Mouse (Mus musculus) spleen, adult 10 weeks (tissue): Measurements from ENCODE around the gene Ubox5. TPM values are rescaled to one million over a fixed set of nuclear protein-coding genes. Genes with fewer than 3 reads are reported as not detected.

Source experiments
- polyA plus RNA-seq: library from polyadenylated mRNA; stranded (reverse); fragments of 350-450 nt; fragmentation: Illumina TruSeq; extraction: RNeasy Lipid Tissue Mini Kit (QIAGEN cat#74804); gene quantifications from one replicate; pipeline ENCODE4 v1.2.3, GENCODE M21; 2015; ENCODE audit warnings: low replicate concordance; ENCODE audit not compliant: insufficient read depth

The Ubox5 gene
- 4.7 TPM for polyA plus RNA-seq

GRCm38 (mm10) chr2:130629839-130630203 lies at the start of gene Ubox5, which contains the start of gene Fastkd5:
Gene Ubox5, minus strand, starts transcription at chr2:130630038.
Gene Fastkd5, minus strand, starts transcription at chr2:130630027.

GRCm38 (mm10) chr2:130667559-130667958 lies 37.7 kb upstream of the Ubox5 start, which contains the start of gene Itpa:
Gene Itpa, plus strand, starts transcription at chr2:130667610.

GRCm38 (mm10) chr2:130664102-130664701 lies 34.4 kb upstream of the Ubox5 start, which contains the start of gene Ddrgk1:
Gene Ddrgk1, minus strand, starts transcription at chr2:130664659.

GRCm38 (mm10) chr2:130642684-130643369 lies 13.0 kb upstream of the Ubox5 start, which contains the start of gene Lzts3:
Gene Lzts3, minus strand, starts transcription at chr2:130642803.

GRCm38 (mm10) chr2:130582552-130582951 lies 47.3 kb downstream of the Ubox5 start, which contains the start of gene Avp:
Gene Avp, minus strand, starts transcription at chr2:130582554.

GRCm38 (mm10) chr2:130575873-130576272 lies 54.0 kb downstream of the Ubox5 start, which contains the start of gene Oxt:
Gene Oxt, plus strand, starts transcription at chr2:130576173.

GRCm38 (mm10) chr2:130563212-130564055 lies 66.4 kb downstream of the Ubox5 start, which contains the start of gene Mrps26:
Gene Mrps26, plus strand, starts transcription at chr2:130563742.

Other genes with a start within 250 kb of the Ubox5 start
- gene Cpxm1, start 232.5 kb downstream of the Ubox5 start, polyA plus RNA-seq: 22.9 TPM
- not detected for gene Gm28372, start 224.8 kb downstream of the Ubox5 start, polyA plus RNA-seq
- gene 1700020A23Rik, start 224.8 kb downstream of the Ubox5 start, polyA plus RNA-seq: not detected
- not detected for gene Tmem239, start 223.6 kb downstream of the Ubox5 start, polyA plus RNA-seq
- gene Vps16, start 205.7 kb downstream of the Ubox5 start, polyA plus RNA-seq: 139 TPM
- 14.9 TPM for gene Pced1a, start 205.3 kb downstream of the Ubox5 start, polyA plus RNA-seq
- gene Ptpra, start 179.8 kb downstream of the Ubox5 start, polyA plus RNA-seq: 83.7 TPM
- 21.7 TPM for gene Mrps26, start 66.3 kb downstream of the Ubox5 start, polyA plus RNA-seq
- gene Oxt, start 53.9 kb downstream of the Ubox5 start, polyA plus RNA-seq: not detected
- not detected for gene Avp, start 47.5 kb downstream of the Ubox5 start, polyA plus RNA-seq
- gene Fastkd5, start within 50 bp of the Ubox5 start, polyA plus RNA-seq: 12.5 TPM
- 1.2 TPM for gene Lzts3, start 12.8 kb upstream of the Ubox5 start, polyA plus RNA-seq
- gene Ddrgk1, start 34.6 kb upstream of the Ubox5 start, polyA plus RNA-seq: 52.3 TPM
- 31.9 TPM for gene Itpa, start 37.6 kb upstream of the Ubox5 start, polyA plus RNA-seq
- gene Slc4a11, start 67.5 kb upstream of the Ubox5 start, polyA plus RNA-seq: 2.5 TPM